Mouse (Mus musculus) c-Kit-negative CD71-positive TER-119-positive erythroid progenitor cells, embryonic 14.5 days (primary cell): ENCODE results near the gene Trim56.

ENCODE experiments used
- DNase-seq: peaks from one replicate; pipeline ENCODE4 v3.0.0-alpha.2; 2013; ENCODE audit warnings: low read depth, low spot score

Gene Trim56

GRCm38 (mm10) chr5:137075726-137076125 lies 40.3 kb downstream of the Trim56 start:
- no peak for DNase-seq

DNA sequence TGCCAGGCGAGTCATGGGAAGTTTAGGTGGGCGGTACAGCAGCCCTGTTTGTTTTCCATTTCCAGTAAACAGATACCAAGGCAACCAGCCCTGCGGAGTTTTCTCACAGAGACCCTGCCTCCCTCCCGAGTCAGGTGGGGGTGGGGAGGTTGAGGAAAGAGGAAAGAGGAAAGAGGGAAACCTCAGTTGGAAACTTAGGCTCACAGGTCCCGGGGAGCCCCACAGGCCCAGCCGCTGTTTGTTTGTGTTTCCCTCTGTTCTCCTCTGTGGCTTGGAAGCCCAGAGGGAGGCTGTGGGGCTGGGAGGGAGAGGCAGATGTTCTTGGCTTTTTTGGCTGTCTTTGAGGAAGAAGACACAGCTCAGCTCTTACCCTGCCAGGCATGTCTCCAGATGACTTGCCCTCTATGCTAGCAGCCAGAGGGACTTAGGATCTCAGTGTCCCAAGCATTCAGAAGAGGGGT lies 41.8 kb downstream of the Trim56 start:
- DNase-seq, result no peak

DNA sequence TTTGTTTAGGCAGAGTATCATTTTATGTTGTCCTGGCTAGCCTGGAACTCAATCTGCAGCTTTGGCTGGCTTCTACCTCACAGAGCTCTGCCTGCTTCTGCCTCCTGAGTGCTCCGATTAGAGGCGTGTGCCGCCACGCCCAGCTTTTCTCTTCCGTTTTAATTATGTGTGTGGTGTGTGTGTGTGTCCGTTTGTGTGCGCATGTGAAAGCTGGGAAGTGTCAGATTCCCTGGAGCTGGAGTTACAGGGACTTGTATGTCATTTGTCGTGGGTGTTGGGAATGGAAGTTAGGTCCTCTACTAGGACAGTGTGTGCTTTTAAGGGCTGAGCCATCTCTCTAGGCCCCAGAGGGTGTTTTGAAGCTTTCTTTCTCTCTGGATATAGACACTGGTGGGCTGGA lies 42.9 kb downstream of the Trim56 start:
- no peak for DNase-seq

- DNase-seq, result no peak
These were observed 43.7 kb downstream of the Trim56 start, which contains the start of gene Serpine1 for GRCm38 (mm10) chr5:137072079-137072960. TSS of gene Serpine1 (minus strand) at chr5:137072268.

GRCm38 (mm10) chr5:137070881-137071605 lies 45.0 kb downstream of the Trim56 start:
- DNase-seq, result no peak

DNA sequence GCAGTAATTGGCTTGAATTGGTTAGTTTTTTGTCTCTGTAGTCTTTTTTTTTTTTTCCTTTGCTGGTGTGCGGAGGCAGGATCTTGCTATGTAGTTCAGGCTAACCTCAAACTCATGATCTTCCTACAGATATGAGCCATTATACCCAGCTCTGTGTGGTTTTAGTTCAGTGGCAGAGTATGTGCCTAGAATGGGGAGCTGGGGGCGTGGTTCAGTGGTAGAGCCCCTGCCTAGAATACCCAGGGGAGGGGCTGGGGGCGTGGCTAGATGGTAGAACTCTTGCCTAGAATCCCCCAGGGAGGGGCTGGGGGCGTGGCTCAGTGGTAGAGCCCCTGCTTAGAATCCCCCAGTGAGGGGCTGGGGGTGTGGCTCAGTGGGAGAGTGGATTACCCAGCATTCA lies 47.3 kb downstream of the Trim56 start:
- no peak for DNase-seq

GRCm38 (mm10) chr5:137065923-137066322 lies 50.1 kb downstream of the Trim56 start:
- no peak for DNase-seq

- no peak for DNase-seq
These were observed 50.6 kb downstream of the Trim56 start for GRCm38 (mm10) chr5:137065454-137065853.

- DNase-seq, result no peak
These were observed 53.4 kb downstream of the Trim56 start for GRCm38 (mm10) chr5:137062601-137063000.

DNA sequence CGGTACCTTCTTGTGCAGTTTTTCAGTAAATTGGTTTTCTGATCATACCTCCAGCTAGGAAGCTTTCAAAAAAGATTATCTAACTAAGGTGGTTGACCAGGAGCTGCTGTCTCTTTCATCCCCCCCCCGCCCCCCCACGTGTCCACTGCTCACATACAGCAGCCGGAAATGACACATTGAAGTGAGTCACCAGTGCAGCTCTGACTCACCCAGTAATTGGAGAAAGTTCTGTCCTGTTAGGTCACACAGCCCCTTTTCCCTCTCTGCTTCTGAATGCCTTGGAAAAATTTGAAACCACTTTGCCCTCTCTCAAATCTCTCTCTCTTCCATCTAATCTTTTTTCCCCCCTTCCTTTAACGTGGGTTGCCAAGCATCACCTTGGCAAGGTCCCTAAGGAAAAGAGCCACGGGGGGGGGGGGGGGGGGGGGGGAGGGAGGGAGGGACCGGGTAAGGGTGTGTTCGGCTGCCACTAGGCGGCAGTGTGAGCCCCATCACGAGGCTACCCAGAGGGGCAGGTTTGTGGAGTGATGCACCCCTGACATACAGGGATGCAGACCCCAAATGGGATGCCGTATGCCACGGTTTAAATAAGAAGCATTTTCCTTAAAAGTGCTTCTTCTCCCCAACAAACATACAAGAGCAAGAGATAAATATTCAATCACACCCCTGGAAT lies 54.1 kb downstream of the Trim56 start:
- no peak for DNase-seq
